Mouse (Mus musculus) ES-Bruce4 (cell line): Measurements from ENCODE around the gene Olfr12. TPM values are rescaled to one million over a fixed set of nuclear protein-coding genes. Genes with fewer than 3 reads are reported as not detected.

Experiments used
- H3K27ac ChIP-seq: 2 replicates; pipeline ENCODE4 v1.5.1; 2012; ENCODE audit warnings: low read length, inconsistent platforms; ENCODE audit not compliant: insufficient read depth
- H3K27me3 ChIP-seq: 2 replicates; pipeline ENCODE4 v1.6.1; 2012; ENCODE audit warnings: mild to moderate bottlenecking, low read length, inconsistent platforms; ENCODE audit not compliant: control insufficient read depth, poor library complexity, insufficient read depth, severe bottlenecking
- H3K36me3 ChIP-seq: 2 replicates; pipeline ENCODE4 v1.6.1; 2012; ENCODE audit warnings: inconsistent platforms, mild to moderate bottlenecking, low read length, moderate library complexity; ENCODE audit not compliant: control insufficient read depth, poor library complexity, insufficient read depth, severe bottlenecking
- H3K4me1 ChIP-seq: one replicate; pipeline ENCODE4 v1.8.1; 2011; ENCODE audit warnings: low read length; ENCODE audit not compliant: control insufficient read depth, insufficient read depth
- H3K4me3 ChIP-seq: 2 replicates; pipeline ENCODE4 v1.5.1; 2011; ENCODE audit warnings: low read depth, mild to moderate bottlenecking, low read length
- H3K9ac ChIP-seq: 2 replicates; pipeline ENCODE4 v1.6.1; 2012; ENCODE audit warnings: low read depth, mild to moderate bottlenecking, inconsistent platforms; ENCODE audit not compliant: poor library complexity, severe bottlenecking
- H3K9me3 ChIP-seq: replicated peaks from 2 replicates; pipeline ENCODE4 v1.6.1; 2012; ENCODE audit warnings: mild to moderate bottlenecking, low read length, inconsistent platforms; ENCODE audit not compliant: control insufficient read depth, poor library complexity, insufficient read depth, severe bottlenecking
- CTCF ChIP-seq: IDR thresholded peaks from one replicate; pipeline ENCODE4 v1.8.1; 2011; ENCODE audit warnings: low read depth, low read length
- EP300 ChIP-seq: IDR thresholded peaks from 2 replicates; pipeline ENCODE4 v1.6.1; 2011; ENCODE audit warnings: low read depth, low read length; ENCODE audit not compliant: insufficient read depth
- POLR2A ChIP-seq: IDR thresholded peaks from one replicate; pipeline ENCODE4 v1.8.1; 2011; ENCODE audit warnings: low read length; ENCODE audit not compliant: insufficient read depth
- polyA plus RNA-seq: library from polyadenylated mRNA; stranded (reverse); fragments of >200 nt; gene quantifications from 2 replicates; pipeline ENCODE4 v1.2.4, GENCODE M21; 2011; ENCODE audit warnings: low read depth; ENCODE audit not compliant: missing spikeins, insufficient read depth, insufficient read length

The Olfr12 gene
- polyA plus RNA-seq, 1 experiment, result not detected

DNA sequence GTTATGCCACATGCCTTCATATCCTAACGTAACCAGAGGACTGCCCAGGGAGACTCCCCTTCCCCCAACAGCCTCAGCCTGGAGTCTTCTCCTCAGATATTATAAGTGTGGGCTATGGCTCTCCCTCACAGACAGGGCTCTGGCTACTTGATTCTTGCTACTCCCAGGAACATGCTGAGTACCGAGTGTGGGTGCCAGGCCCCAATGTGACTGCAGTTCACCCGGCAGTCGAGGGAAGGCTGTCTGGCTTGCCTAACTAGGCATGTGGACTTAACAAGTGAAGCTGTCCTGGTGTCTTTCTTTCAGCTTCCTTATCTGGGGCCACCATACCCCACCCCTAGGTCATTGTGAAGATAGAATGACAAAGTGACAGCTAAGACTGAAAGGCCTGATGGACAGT, 26.1 kb downstream of the Olfr12 start:
- TF ChIP-seq CTCF, result no peak
- Histone ChIP-seq H3K27me3 (no peaks in the 10 kb centered on the region), H3K9me3 (no peaks in the 10 kb centered on the region)

DNA sequence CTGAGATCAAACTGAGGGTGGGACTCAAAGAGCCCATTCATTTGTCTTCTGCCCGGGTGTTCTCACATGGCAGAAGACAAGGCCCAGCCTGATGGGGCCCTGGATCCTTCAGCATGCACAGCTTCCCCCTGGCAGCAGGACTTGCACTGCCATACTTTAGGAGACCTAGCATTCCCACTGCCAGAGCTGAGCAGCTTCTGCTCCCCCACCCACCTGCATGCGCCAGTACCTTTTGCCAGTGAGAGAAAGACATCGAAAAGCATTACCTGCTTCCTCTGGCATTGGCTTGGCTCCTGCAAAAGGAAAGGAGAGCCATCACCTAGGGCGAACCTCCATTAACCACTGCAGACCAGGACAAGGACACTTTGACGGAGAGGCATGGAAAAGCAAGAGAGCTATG, 27.3 kb downstream of the Olfr12 start:
- TF ChIP-seq POLR2A, result no peak
- no peak for TF ChIP-seq EP300
- TF ChIP-seq CTCF, result no peak
- Histone ChIP-seq H3K36me3 (no peaks in the 10 kb centered on the region), H3K4me3 (no peak overlapping the region), H3K27ac (no peak overlapping the region), H3K9ac (no peak overlapping the region), H3K9me3 (no peaks in the 10 kb centered on the region), H3K27me3 (no peaks in the 10 kb centered on the region), H3K4me1 (peaks cover 3% of the 10 kb centered on the region)

More for the DNA sequence above, 26.1 kb downstream of the Olfr12 start:
- H3K36me3 ChIP-seq, result no peaks in the 10 kb centered on the region
- H3K4me1 ChIP-seq, result peaks cover 3% of the 10 kb centered on the region
- no peak overlapping the region for H3K9ac ChIP-seq
- no peak overlapping the region for H3K27ac ChIP-seq
- no peak overlapping the region for H3K4me3 ChIP-seq

DNA sequence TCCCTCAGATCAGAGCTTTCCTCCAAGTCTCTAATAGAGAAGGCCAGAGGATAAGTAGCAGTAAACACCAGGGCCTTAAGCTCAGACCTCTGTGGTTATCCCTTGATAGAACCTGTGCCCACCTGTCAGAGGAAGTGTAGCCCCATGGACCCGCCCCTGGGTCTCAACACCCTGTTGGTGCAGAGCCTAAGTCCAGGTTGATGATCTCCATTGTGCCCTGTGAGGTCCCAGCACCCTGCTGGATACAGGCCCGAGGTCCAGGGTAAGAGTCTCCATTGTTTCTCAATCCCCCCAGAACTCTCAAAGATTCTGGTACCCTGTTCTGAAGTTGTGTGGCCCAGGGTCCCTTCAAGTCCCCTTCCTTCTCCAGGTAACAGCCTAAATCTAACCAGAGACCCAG, 28.5 kb downstream of the Olfr12 start:
- Histone ChIP-seq H3K9me3 (no peaks in the 10 kb centered on the region), H3K4me3 (no peak overlapping the region), H3K27ac (no peak overlapping the region), H3K9ac (no peak overlapping the region), H3K4me1 (no peaks in the 10 kb centered on the region), H3K36me3 (no peaks in the 10 kb centered on the region), H3K27me3 (no peaks in the 10 kb centered on the region)
- no peak for TF ChIP-seq POLR2A
- no peak for TF ChIP-seq EP300
- no peak for TF ChIP-seq CTCF

DNA sequence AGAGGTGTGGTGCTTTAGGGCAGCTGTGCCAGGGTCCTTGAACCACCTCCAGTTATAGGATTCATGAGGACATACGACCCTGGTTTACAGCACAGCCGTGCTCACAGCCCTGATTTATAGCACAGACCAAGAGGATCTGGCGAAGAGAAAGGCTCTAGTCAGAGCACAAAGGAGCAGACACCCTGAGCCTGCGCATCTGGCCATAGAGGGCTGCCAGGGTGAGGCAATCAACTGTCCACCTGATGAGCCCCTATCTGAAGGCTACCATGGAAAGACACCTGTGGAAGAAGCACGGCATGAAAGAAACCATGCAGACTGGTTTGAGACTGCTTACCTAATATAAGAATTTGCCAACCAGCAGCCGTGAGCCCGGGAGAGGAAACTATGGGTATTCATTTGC, 29.0 kb downstream of the Olfr12 start:
- TF ChIP-seq POLR2A (no peak), CTCF (no peak), EP300 (no peak)
- Histone ChIP-seq H3K9me3 (no peaks in the 10 kb centered on the region), H3K4me3 (no peak overlapping the region), H3K27ac (no peak overlapping the region), H3K36me3 (no peaks in the 10 kb centered on the region), H3K4me1 (no peaks in the 10 kb centered on the region), H3K9ac (no peak overlapping the region), H3K27me3 (no peaks in the 10 kb centered on the region)

DNA sequence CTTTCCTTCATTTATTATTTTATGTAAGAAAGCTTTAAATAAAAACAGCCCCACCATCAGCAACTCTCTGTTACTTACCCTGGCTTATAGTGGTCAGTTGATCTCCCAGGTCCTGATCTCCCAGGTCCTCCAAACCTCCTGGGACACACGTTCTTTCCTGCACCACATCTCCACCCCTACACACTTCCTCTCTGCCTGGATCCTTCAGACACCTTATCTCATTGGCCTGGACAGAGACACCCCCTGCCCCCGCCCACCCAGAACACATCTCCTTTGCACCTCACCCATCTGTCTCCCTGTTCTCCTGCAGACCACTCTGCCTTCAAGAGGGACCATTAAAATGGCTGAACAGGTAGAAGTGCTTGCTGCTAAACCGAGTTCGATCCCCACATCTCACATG, 29.4 kb downstream of the Olfr12 start:
- Histone ChIP-seq H3K27me3 (no peaks in the 10 kb centered on the region), H3K27ac (no peak overlapping the region), H3K9me3 (no peaks in the 10 kb centered on the region), H3K4me3 (no peak overlapping the region), H3K36me3 (no peaks in the 10 kb centered on the region), H3K9ac (no peak overlapping the region), H3K4me1 (no peaks in the 10 kb centered on the region)
- TF ChIP-seq CTCF (no peak), EP300 (no peak), POLR2A (no peak)

DNA sequence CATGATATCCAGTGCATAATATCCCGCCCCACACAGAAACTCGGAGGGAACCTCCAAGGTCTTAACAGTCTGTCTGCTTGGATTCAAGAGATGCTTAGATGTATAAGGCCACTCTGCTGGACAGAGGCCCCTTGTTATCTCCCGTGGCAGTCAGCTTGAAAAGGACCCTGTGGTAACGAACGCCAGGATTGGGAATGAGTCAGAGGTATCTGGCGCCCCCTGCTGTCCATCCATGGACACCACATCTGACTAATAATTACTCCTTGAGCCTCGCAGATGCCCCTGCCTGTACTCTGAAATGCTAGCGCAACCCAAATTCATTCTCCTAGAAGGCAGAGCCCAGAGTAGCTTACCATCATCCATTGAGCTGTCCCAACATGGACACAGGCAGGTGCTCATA, 30.2 kb downstream of the Olfr12 start:
- H3K27ac ChIP-seq, result no peak overlapping the region
- no peaks in the 10 kb centered on the region for H3K9me3 ChIP-seq
- no peak overlapping the region for H3K4me3 ChIP-seq
- H3K4me1 ChIP-seq, result no peaks in the 10 kb centered on the region
- H3K27me3 ChIP-seq, result no peaks in the 10 kb centered on the region
- TF ChIP-seq CTCF (peak; percentile 87), POLR2A (no peak)
- no peaks in the 10 kb centered on the region for H3K36me3 ChIP-seq
- no peak overlapping the region for H3K9ac ChIP-seq
